Mouse (Mus musculus) CH12.LX (cell line): ENCODE data around the gene 5330417H12Rik. TPM values are rescaled to one million over a fixed set of nuclear protein-coding genes. Genes with fewer than 3 reads are reported as not detected.

Experiments used
- DNase-seq: peaks from one replicate; pipeline ENCODE4 v3.0.0-alpha.2; 2013; ENCODE audit errors: extremely low read depth
- H3K27ac ChIP-seq: 2 replicates; pipeline ENCODE4 v1.5.1; 2012; ENCODE audit warnings: low read depth, mild to moderate bottlenecking, control low read depth, moderate library complexity; ENCODE audit not compliant: insufficient read depth
- H3K27me3 ChIP-seq: replicated peaks from 2 replicates; pipeline ENCODE3; 2012; ENCODE audit warnings: inconsistent platforms
- H3K36me3 ChIP-seq, 2 experiments: replicated peaks in 1 of 2; 2 replicates each; pipeline versions ENCODE3 to v1.6.1; 2012; ENCODE audit warnings: inconsistent platforms in 1 of 2, low read length in 1 of 2, mild to moderate bottlenecking in 1 of 2, mixed read lengths in 1 of 2, moderate library complexity in 1 of 2; ENCODE audit not compliant: control insufficient read depth in 1 of 2, insufficient read depth in 1 of 2
- H3K4me1 ChIP-seq, 2 experiments: 2 replicates each; pipeline ENCODE4 v1.6.1; 2012; ENCODE audit warnings: inconsistent platforms in 1 of 2, moderate library complexity in 1 of 2; ENCODE audit not compliant: insufficient read depth in 2 of 2, control insufficient read depth in 1 of 2
- H3K4me2 ChIP-seq: 2 replicates; pipeline ENCODE4 v1.6.1; 2012; ENCODE audit warnings: low read depth, mild to moderate bottlenecking, control low read depth; ENCODE audit not compliant: poor library complexity, insufficient read depth, severe bottlenecking
- H3K4me3 ChIP-seq, 3 experiments: fragments of 150-350 bp in 1 of 3; sonication (generic) in 1 of 3; replicated peaks in 1 of 3; 2 replicates each; pipeline versions ENCODE3 to v1.5.1; 2011 to 2012; ENCODE audit warnings: low read depth in 2 of 3, low read length in 2 of 3, mild to moderate bottlenecking in 2 of 3, moderate library complexity in 2 of 3, control low read depth in 1 of 3, improper control_type of control experiment in 1 of 3, inconsistent platforms in 1 of 3, mixed read lengths in 1 of 3; ENCODE audit not compliant: poor library complexity in 1 of 3
- H3K79me2 ChIP-seq: replicated peaks from 2 replicates; pipeline ENCODE4 v1.6.1; 2012; ENCODE audit warnings: mild to moderate bottlenecking, moderate library complexity; ENCODE audit not compliant: control insufficient read depth, poor library complexity, insufficient read depth, severe bottlenecking; ENCODE audit errors: extremely low read depth
- H3K9ac ChIP-seq: 2 replicates; pipeline ENCODE4 v1.6.1; 2012; ENCODE audit warnings: low read depth, mild to moderate bottlenecking, control low read depth, moderate library complexity; ENCODE audit not compliant: insufficient read depth
- H3K9me3 ChIP-seq: replicated peaks from 2 replicates; pipeline ENCODE3; 2012; ENCODE audit warnings: low read length, inconsistent platforms, mixed read lengths
- BHLHE40 ChIP-seq: IDR thresholded peaks from 2 replicates; pipeline ENCODE4 v1.6.1; 2011; ENCODE audit warnings: mild to moderate bottlenecking, low read depth, low read length, improper control_type of control experiment
- CHD1 ChIP-seq: IDR thresholded peaks from 2 replicates; pipeline ENCODE4 v1.6.1; 2012; ENCODE audit warnings: low read depth, low read length, improper control_type of control experiment, inconsistent platforms
- CHD2 ChIP-seq: IDR thresholded peaks from 2 replicates; pipeline ENCODE4 v1.6.1; 2011; ENCODE audit warnings: low read length, improper control_type of control experiment
- CTCF ChIP-seq, 2 experiments: IDR thresholded peaks in 1 of 2; conservative IDR thresholded peaks in 1 of 2; 2 replicates each; pipeline ENCODE4 v1.5.1; 2011 to 2012; ENCODE audit warnings: low read depth in 2 of 2, low read length in 2 of 2, improper control_type of control experiment in 1 of 2, inconsistent platforms in 1 of 2, mild to moderate bottlenecking in 1 of 2, moderate library complexity in 1 of 2
- EP300 ChIP-seq: IDR thresholded peaks from 2 replicates; pipeline ENCODE4 v1.6.1; 2011; ENCODE audit warnings: low read length, improper control_type of control experiment
- HCFC1 ChIP-seq: IDR thresholded peaks from 2 replicates; pipeline ENCODE4 v1.6.1; 2012; ENCODE audit warnings: low read depth, mild to moderate bottlenecking, inconsistent platforms, low read length, improper control_type of control experiment
- IRF4 ChIP-seq: IDR thresholded peaks from 2 replicates; pipeline ENCODE4 v1.6.1; 2014; ENCODE audit warnings: low read depth, mild to moderate bottlenecking, inconsistent platforms, low read length, improper control_type of control experiment
- MAFK ChIP-seq: IDR thresholded peaks from 2 replicates; pipeline ENCODE4 v1.6.1; 2011; ENCODE audit warnings: low read length, improper control_type of control experiment; ENCODE audit not compliant: insufficient replicate concordance
- MAX ChIP-seq: IDR thresholded peaks from 2 replicates; pipeline ENCODE4 v1.6.1; 2011; ENCODE audit warnings: low read length, improper control_type of control experiment
- MEF2A ChIP-seq: IDR thresholded peaks from 2 replicates; pipeline ENCODE4 v1.6.1; 2014; ENCODE audit warnings: low read depth, mild to moderate bottlenecking, inconsistent platforms, low read length, improper control_type of control experiment, borderline replicate concordance
- MYC ChIP-seq: IDR thresholded peaks from 2 replicates; pipeline ENCODE4 v1.6.1; 2011; ENCODE audit warnings: low read depth, mild to moderate bottlenecking, improper control_type of control experiment, low read length
- NRF1 ChIP-seq: IDR thresholded peaks from 2 replicates; pipeline ENCODE4 v1.6.1; 2014; ENCODE audit warnings: low read depth, mild to moderate bottlenecking, inconsistent platforms, low read length, improper control_type of control experiment, moderate library complexity
- POLR2AphosphoS2 ChIP-seq: IDR thresholded peaks from 2 replicates; pipeline ENCODE4 v1.6.1; 2011; ENCODE audit warnings: low read depth, low read length, improper control_type of control experiment
- RAD21 ChIP-seq: IDR thresholded peaks from 2 replicates; pipeline ENCODE4 v1.6.1; 2011; ENCODE audit warnings: low read depth, mild to moderate bottlenecking, low read length, improper control_type of control experiment, moderate library complexity
- SMC3 ChIP-seq: IDR thresholded peaks from 2 replicates; pipeline ENCODE4 v1.6.1; 2011; ENCODE audit warnings: low read depth, low read length, improper control_type of control experiment
- TBP ChIP-seq: conservative IDR thresholded peaks from 2 replicates; pipeline ENCODE4 v1.6.1; 2011; ENCODE audit warnings: low read depth, low read length, improper control_type of control experiment
- TCF12 ChIP-seq: IDR thresholded peaks from 2 replicates; pipeline ENCODE4 v1.6.1; 2014; ENCODE audit warnings: low read depth, mild to moderate bottlenecking, inconsistent platforms, low read length, improper control_type of control experiment
- UBTF ChIP-seq: IDR thresholded peaks from 2 replicates; pipeline ENCODE4 v1.6.1; 2012; ENCODE audit warnings: low read depth, mild to moderate bottlenecking, inconsistent platforms, low read length, improper control_type of control experiment, moderate library complexity
- USF1 ChIP-seq: IDR thresholded peaks from 2 replicates; pipeline ENCODE4 v1.6.1; 2014; ENCODE audit warnings: low read depth, mild to moderate bottlenecking, inconsistent platforms, low read length, improper control_type of control experiment
- USF2 ChIP-seq: conservative IDR thresholded peaks from 2 replicates; pipeline ENCODE4 v1.6.1; 2011; ENCODE audit warnings: low read depth, low read length, improper control_type of control experiment
- ZMIZ1 ChIP-seq: IDR thresholded peaks from 2 replicates; pipeline ENCODE4 v1.6.1; 2012; ENCODE audit warnings: low read depth, mild to moderate bottlenecking, inconsistent platforms, low read length, improper control_type of control experiment
- dilution Hi-C: fragments of 300-500 bp; cut with MboI; formaldehyde crosslinking; loops from 2 replicates; pipeline ENCODE4 v1.14.3; 2020; ENCODE audit warnings: low sequenced_read_pairs; ENCODE audit not compliant: extremely low pct_unique_long_range_greater_than_20kb, extremely low pct_ligation_motif_present
- in situ Hi-C: fragments of 300-500 bp; cut with MboI; formaldehyde crosslinking; loops from 3 replicates; pipeline ENCODE4 v1.14.3; 2019; ENCODE audit warnings: low sequenced_read_pairs, low pct_ligation_motif_present, low pct_unique_long_range_greater_than_20kb, mixed read lengths
- polyA plus RNA-seq: library from polyadenylated mRNA; unstranded; fragments of >175 nt; gene quantifications from 2 replicates; pipeline ENCODE4 v1.2.1, GENCODE M21; 2012; ENCODE audit warnings: low read depth; ENCODE audit not compliant: insufficient read length
- total RNA-seq, 2 experiments: library from RNA; depleted of rRNA; stranded (reverse); fragments of 300-350 nt in 1 of 2; fragments of >200 nt in 1 of 2; gene quantifications; 2 replicates each; pipeline ENCODE4 v1.2.3; 2012 to 2014

Gene 5330417H12Rik
- total and polyA plus RNA-seq, 3 experiments: not detected

- H3K4me1 ChIP-seq: peaks cover 19 to 63% of the 10 kb centered on the region in 2 experiments
- TF ChIP-seq TBP (peak; percentile 32), NRF1 (peak; percentile 61), SMC3 (no peak), BHLHE40 (peak; percentile 86), USF1 (peak; percentile 83), MAX (peak; percentile 71; the same call in 1 of the 2 replicates), MYC (peak; percentile 40; the same call in 1 of the 2 replicates), MAFK (0 out of 2 replicates have a peak, but pooled peaks have one; percentile 11), IRF4 (peak; percentile 39; the same call in 1 of the 2 replicates), MEF2A (peak; percentile 46; the same call in 1 of the 2 replicates), TCF12 (peak; percentile 36; the same call in 1 of the 2 replicates), CHD1 (no peak), CHD2 (no peak; the same call in 1 of the 2 replicates), UBTF (peak; percentile 44; the same call in 1 of the 2 replicates), ZMIZ1 (no peak), EP300 (peak; percentile 47; the same call in 1 of the 2 replicates), USF2 (peak; percentile 70), HCFC1 (peak; percentile 22; the same call in 1 of the 2 replicates)
- dilution Hi-C loops (no loop called here), in situ Hi-C loops (no loop called here)
- peaks cover 11% of the 10 kb centered on the region for H3K79me2 ChIP-seq
- peak overlapping the region; percentile 29 for H3K9ac ChIP-seq
- no peaks in the 10 kb centered on the region for H3K27me3 ChIP-seq
- peak overlapping the region; percentile 1 to 25 (median 17) for H3K4me3 ChIP-seq
- H3K9me3 ChIP-seq: peaks cover 15% of the 10 kb centered on the region
- peak overlapping the region; percentile 81 for H3K4me2 ChIP-seq
- peak overlapping the region; percentile 96 for H3K27ac ChIP-seq
- DNase-seq: peak; percentile 67
- peaks cover 25 to 49% of the 10 kb centered on the region in 2 experiments for H3K36me3 ChIP-seq
Observed at GRCm38 (mm10) chr7:107648937-107649688, 24.2 kb upstream of the 5330417H12Rik start.

DNA sequence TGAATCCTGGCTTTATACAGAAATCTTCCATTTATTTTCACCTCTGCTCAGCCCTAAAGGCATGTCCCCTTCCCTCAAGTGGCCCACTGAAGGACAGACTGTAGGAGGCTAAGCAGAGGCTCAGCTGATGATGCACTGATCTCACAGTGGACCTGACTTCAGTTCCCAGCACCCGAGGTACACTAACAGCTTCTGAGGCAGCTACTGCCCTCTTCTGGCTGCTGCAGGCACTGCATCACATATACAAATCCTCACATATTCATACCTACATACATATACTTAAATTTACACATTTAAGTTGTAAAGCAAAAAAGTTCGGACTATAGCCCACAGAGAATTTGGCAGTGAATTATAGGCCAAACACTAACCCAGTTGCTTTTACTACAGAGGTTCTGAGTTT is 20.0 kb upstream of the 5330417H12Rik start:
- no peaks in the 10 kb centered on the region for H3K27me3 ChIP-seq
- H3K9ac ChIP-seq: no peak overlapping the region
- in situ Hi-C loops: no loop called here
- dilution Hi-C loops: no loop called here
- H3K79me2 ChIP-seq: peaks cover 7% of the 10 kb centered on the region
- peaks cover 30 to 57% of the 10 kb centered on the region in 2 experiments for H3K36me3 ChIP-seq
- peaks cover 3 to 33% of the 10 kb centered on the region in 2 experiments; a peak in 3 of 4 replicates for H3K4me1 ChIP-seq
- no peak for DNase-seq
- no peak overlapping the region for H3K4me2 ChIP-seq
- peak; percentile 17 for TF ChIP-seq RAD21
- TF ChIP-seq ZMIZ1: no peak
- no peak for TF ChIP-seq POLR2AphosphoS2
- TF ChIP-seq TCF12: no peak
- TF ChIP-seq SMC3: peak; percentile 15; the same call in 1 of the 2 replicates
- TF ChIP-seq CTCF (conservative IDR thresholded peaks at IDR 0.05 in 1 of 2, IDR thresholded peaks at IDR 0.05 in 1 of 2; ENCODE audit: low read depth in 2 of 2, low read length in 2 of 2): peak; percentile 21 to 39; a peak in 2 of 4 replicates
- H3K4me3 ChIP-seq: no peak overlapping the region
- peaks cover 15% of the 10 kb centered on the region for H3K9me3 ChIP-seq
- H3K27ac ChIP-seq: no peak overlapping the region
